Comparison of ENCODE assay signal across 8 mouse cellular contexts in genomic region chr9:13246815-13247638, GRCm38 (mm10). TPM values are rescaled to one million over a fixed set of nuclear protein-coding genes. Genes with fewer than 3 reads are reported as not detected.
A peak's percentile ranks its signal among the peaks of the same experiment; 100 is the strongest.
DNase-seq lines count a peak whose midpoint lies in the region; ATAC-seq and TF ChIP-seq lines count a peak whose summit lies in the region.

Gene Ccdc82 (plus strand): TSS chr9:13246955.

- no peaks in the 10 kb centered on the region for H3K9me3 ChIP-seq in hindbrain, embryonic 16.5 days (ENCODE audit: control insufficient read depth, low read length)

- H3K36me3 ChIP-seq in hindbrain, embryonic 16.5 days (ENCODE audit: control insufficient read depth, insufficient read depth, low read length): no peaks in the 10 kb centered on the region

- peak within 1 kb of the TSS; percentile 84 for H3K9ac ChIP-seq in hindbrain, embryonic 16.5 days (ENCODE audit: low read depth, low read length)

- H3K4me3 ChIP-seq in hindbrain, embryonic 16.5 days (ENCODE audit: low read length): peak within 1 kb of the TSS; percentile 75
- peak within 1 kb of the TSS; percentile 72 for H3K4me3 ChIP-seq in left cerebral cortex, adult 2 months

- peaks cover 13% of the 10 kb centered on the region for H3K4me1 ChIP-seq in hindbrain, embryonic 16.5 days (ENCODE audit: control insufficient read depth, insufficient read depth, low read depth, low read length)

- 1% methylated on average over 35 of the region's 39 CpGs for WGBS in hindbrain, embryonic 16.5 days

- peak; percentile 97 for ATAC-seq in hindbrain, embryonic 16.5 days
- peak; percentile 96 for ATAC-seq in megakaryocyte, adult 5-6 weeks (ENCODE audit: poor library complexity, severe bottlenecking)

- peak within 1 kb of the TSS; percentile 81 for H3K4me2 ChIP-seq in hindbrain, embryonic 16.5 days (ENCODE audit: low read length)

- peak within 1 kb of the TSS; percentile 89 for H3K27ac ChIP-seq in hindbrain, embryonic 16.5 days (ENCODE audit: low read depth, low read length)
- H3K27ac ChIP-seq in left cerebral cortex, adult 2 months: peak within 1 kb of the TSS; percentile 84

- intact Hi-C loops in left cerebral cortex, adult 2 months (cut with DNase I): loop anchor here (2.0 kb wide), 1 partner anchor 50 kb away; the partner anchor contains the start of gene Maml2

- DNase-seq in T-cell, adult 2 months (ENCODE audit: low spot score): peak; percentile 88
- peak; percentile 83 to 94 for DNase-seq in cerebellum, postnatal 36 days
- DNase-seq in gastrocnemius, adult 18-20 months (ENCODE audit: low spot score): peak; percentile 90
- DNase-seq in left cerebral cortex, adult 2 months (ENCODE audit: extremely low spot score in 1 of 2, low spot score in 2 of 2): peak; percentile 76 to 86
- DNase-seq in right cerebral cortex, adult 2 months (ENCODE audit: low spot score in 2 of 2): peak; percentile 67 to 73
- peak; percentile 95 for DNase-seq in urinary bladder, postnatal 14 days (ENCODE audit: low spot score)

- no peaks in the 10 kb centered on the region for H3K27me3 ChIP-seq in hindbrain, embryonic 16.5 days (replicated peaks; ENCODE audit: control insufficient read depth, insufficient read depth, low read length)

- TF ChIP-seq CTCF in left cerebral cortex, adult 2 months (IDR thresholded peaks at IDR 0.05): no peak

RNA-seq across cellular contexts. Expression of gene Ccdc82, which starts in this region (rescaled TPM):
- total RNA-seq in gastrocnemius, adult 18-20 months (2021): 1 to 10 TPM; 3.6 to 4.9 TPM
- 13.2 and 14.2 TPM in 2 replicates for polyA plus RNA-seq in hindbrain, embryonic 16.5 days (2015; fragmentation: Nextera tagmentation; extraction: Ambion mirVana)
- 10 to 100 TPM; 19.5 TPM for total RNA-seq in left cerebral cortex, adult 2 months (2021)
- total RNA-seq in megakaryocyte, adult 5-6 weeks (2015): 38.8 and 39.7 TPM in 2 replicates
- 60.1 and 67.5 TPM in 2 replicates for total RNA-seq in megakaryocyte, adult 5-6 weeks (2017)

Comparison
In these comparisons a context has a peak if more than half of its experiments do, and no peak if none do; other contexts are left out.
1. Peak in every context shown above with its lines: DNase-seq, ATAC-seq, H3K4me3 ChIP-seq and H3K27ac ChIP-seq.